Mouse (Mus musculus) heart, adult 2 months (tissue): ENCODE results near the gene Ubald1.

Experiments used
- CTCF ChIP-seq: fragments of 200-600 bp; IDR thresholded peaks from 2 replicates; pipeline ENCODE4 v1.8.1; 2022; ENCODE audit warnings: antibody characterized with exemption, mild to moderate bottlenecking, moderate library complexity
- EP300 ChIP-seq: fragments of 200-500 bp; IDR thresholded peaks from 2 replicates; pipeline ENCODE4 v1.6.1; 2011; ENCODE audit warnings: low read depth, low read length, control low read depth; ENCODE audit not compliant: insufficient read depth
- POLR2A ChIP-seq: fragments of 200-500 bp; IDR thresholded peaks from 2 replicates; pipeline ENCODE4 v1.6.1; 2011; ENCODE audit warnings: mild to moderate bottlenecking, low read depth, low read length, control low read depth; ENCODE audit not compliant: insufficient read depth

DNA sequence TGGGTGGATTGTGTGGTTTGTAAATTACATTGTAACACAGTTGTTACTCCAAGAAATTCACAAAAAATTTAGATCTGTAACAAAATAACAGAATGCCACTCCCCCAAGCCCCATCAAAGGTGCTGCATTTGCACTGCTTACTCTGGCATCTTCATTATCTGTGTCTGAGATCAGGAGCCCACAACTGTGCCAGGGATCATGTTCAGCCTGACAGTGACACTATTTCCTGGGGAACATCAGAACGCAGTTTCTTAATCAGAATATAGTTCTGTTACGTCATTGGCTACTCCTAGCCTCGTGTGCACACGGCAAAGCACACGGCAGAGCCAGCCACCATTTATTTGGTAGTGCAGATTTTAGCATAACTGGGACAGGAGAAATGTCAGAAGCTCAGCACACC is 52.5 kb downstream of the Ubald1 start:
- TF ChIP-seq CTCF (no peak), EP300 (no peak), POLR2A (no peak)
